Mouse (Mus musculus): ENCODE data around the gene Wasf1.

DNA sequence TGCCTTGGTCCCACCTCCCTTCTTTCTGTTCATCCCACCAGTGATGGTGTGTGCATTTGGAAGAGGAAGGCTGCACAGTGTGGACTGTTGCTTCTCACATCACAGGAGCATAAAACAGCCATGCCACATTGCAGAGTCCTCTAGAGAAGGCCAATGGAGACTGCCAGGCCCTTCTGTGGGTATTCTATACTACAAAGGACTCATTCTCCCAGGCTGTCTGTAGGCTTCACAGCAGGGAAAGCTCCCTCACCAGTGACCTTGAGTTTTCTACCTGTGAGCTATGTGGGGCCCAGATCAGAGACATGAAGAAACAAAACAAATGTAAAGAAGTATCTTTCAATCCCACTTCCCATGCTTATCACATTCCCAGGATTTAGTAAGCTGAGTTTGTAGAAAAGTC is 100.5 kb downstream of the Wasf1 start:
- TF ChIP-seq CTCF (IDR thresholded peaks at IDR 0.05; ENCODE audit: low read depth) (no peak), EP300 (IDR thresholded peaks at IDR 0.05; ENCODE audit: low read depth) (no peak)

All from liver, postnatal 0 days (tissue).